Mouse (Mus musculus) right cerebral cortex, adult 2 months (tissue): Measurements from ENCODE around the gene Gm28897.
"Not testable (repeated sequence)": the region's sequence is repeated elsewhere in the genome, so short reads cannot be mapped to it uniquely, and the experiment has no call there.

ENCODE experiments used
- DNase-seq, 2 experiments: peaks; one replicate each; pipeline ENCODE4 v3.0.0; 2021 to 2022; ENCODE audit warnings: low spot score in 2 of 2

Gm28897 gene

GRCm38 (mm10) chrY:80926695-80927094, at the start of gene Gm28897:
Gm28897 (plus strand) TSS chrY:80926995.
- DNase-seq: not testable (repeated sequence)
